Mouse (Mus musculus): ENCODE data around the gene 1700025C18Rik.
A peak's percentile ranks its signal among the peaks of the same experiment; 100 is the strongest.

1700025C18Rik gene

DNA sequence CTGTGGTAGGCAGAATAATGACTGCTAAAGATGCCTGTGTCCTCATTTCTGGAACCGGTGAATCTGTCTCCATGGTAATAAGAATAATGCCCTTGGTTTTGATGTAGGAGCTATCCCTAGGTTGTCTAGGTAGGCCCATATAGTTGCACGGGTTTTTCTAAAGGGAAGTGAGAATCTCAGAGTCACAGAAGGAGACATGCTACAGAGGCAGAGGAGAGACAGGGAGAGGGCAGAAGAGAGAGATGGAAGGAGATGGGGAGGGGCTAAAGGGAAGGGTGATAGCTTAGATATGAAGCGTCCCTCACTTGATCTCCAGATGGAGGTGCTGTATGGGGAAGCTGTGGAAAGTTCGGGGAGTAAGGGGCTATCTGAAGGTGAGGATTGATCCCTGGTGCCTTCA lies 53.1 kb downstream of the 1700025C18Rik start:
- no peak for DNase-seq (ENCODE audit: low read depth, low spot score)

DNA sequence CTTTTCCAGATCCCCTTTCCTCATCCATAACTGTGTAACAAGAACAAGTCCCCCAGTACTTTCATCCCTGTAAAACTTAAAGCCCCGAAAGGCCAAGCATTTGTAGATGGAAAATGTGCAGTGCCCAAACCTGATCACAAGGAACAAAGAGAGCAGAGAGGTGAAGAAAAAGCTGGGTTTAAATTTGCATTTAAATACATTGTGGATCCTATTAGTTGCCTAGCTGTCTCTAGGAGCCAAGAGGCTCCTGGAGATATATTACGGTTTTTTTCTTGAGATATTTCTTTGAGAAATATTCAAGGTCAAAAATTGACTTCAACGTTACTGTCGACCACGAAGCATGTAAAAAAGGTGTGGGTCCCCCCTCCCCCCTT lies 55.5 kb downstream of the 1700025C18Rik start:
- DNase-seq (ENCODE audit: low read depth, low spot score), result no peak

DNA sequence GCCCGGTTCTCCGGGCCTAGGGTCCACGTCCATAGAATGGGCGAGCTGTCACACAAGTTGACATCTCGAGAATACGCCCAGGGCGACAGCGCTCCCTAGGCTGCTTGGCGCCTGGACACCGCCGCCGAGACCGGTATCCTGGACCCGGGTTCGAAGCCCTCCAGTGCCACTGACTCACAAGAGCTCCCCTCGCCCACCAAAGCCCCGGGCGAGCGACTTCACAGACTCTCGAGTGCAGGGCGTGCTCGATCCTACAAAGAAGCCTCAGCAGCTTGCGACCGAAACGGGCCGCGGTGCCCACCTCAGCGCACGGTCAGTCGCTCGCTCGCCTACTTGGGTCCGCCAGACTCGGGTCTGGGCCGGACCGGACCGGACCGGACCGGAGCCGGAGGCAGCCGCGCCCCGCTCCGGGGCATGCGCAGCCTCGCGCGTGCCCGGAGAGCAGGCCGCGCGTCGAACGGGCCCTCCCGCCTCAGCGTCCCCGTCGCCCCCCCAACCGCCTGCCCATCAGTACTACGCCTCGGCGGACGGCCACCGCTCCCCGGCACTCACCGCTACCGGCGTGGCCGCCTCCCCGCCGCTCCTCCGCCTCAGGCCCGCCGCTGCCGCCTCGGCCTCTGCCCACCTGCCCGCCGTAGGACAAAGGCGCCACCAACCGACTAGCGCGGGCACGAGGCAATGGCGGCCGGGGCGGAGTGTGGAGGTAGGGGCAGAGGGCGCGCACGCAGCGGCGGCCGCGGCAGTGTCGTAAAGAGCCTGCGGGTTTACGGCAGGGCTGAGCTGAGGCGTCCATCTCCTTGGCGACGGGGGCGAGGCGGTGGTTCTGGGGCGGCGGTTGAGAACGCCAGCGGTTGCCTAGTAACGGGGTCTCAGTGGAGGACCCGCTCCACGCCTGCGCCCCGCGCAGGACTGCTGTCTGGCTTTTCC lies 56.2 kb downstream of the 1700025C18Rik start, which contains the start of gene Ncoa5:
Gene Ncoa5, minus strand, starts transcription at position 737 of the 927 bp plus-strand sequence.
- peak; percentile 97 for DNase-seq (ENCODE audit: low read depth, low spot score)

DNA sequence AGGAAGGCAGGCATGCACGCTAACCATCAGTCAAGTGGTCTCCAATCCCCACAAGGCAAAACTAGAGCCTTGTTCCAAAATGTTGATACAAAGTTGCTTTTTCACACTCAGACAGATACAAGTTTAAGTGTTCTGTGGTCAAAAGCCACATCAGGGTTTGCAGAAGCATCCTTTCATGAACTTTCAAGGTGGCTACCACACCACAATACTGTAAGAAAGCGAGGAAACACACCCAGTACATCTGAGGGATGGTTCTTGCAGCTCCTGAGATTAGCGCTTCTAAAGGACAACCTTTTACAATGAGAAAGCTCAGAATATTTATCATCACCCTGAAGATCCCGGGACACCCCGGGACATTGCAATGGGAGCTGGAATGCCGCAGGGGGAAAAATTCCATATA lies 57.2 kb downstream of the 1700025C18Rik start:
- DNase-seq (ENCODE audit: low read depth, low spot score), result peak; percentile 30

DNA sequence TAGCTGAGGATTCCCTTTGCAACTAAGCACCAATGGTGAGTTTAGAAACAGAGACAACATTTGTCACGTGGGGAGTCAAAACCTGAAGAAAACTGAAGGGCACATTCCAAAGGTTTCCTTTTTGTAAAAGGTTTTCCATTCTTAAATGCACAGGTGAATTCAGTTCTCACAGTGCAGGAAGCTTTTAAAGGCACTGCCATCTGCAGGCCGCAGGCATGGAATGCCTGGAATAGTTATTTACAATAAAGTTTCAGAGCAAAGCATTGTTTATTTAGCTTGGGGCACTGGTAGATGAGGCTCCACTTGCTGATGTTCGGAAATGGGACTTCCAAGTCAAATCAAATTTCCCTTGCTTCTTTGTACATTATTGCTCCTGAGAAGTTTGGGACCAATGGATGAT lies 58.0 kb downstream of the 1700025C18Rik start:
- DNase-seq (ENCODE audit: low read depth, low spot score), result no peak

All from CD4-positive helper T cell, adult 2 months (primary cell).